Mouse (Mus musculus): ENCODE measurements at regions not wholly inside any gene's neighbourhood (a gene's known extent, or its start where the extent isn't known, plus 50 kb on each side); places are given as distances from the start of the nearest gene placed in this dataset.
"Not testable (repeated sequence)": the region's sequence is repeated elsewhere in the genome, so short reads cannot be mapped to it uniquely, and the experiment has no call there.

DNA sequence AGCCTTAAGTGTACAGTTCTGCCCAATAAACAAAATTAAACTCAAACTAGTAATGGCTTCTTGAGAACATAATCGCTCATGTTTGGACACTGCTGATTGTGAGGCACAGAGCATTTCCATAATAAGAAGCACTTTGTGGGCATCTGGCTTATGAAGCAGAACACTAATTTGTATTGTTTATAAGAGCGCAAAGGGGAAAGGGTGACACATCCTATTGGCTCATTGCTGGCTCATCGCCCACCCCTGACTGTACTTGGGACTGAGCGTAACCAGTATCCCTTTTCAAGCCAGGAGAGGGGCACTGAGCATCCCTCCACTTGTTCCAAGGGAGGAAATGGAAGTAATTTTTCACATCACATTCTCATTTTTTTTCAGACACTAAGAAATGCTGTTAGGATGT is 288.0 kb downstream of the Sfmbt2 start:
- WGBS: 93% methylated on average over 4 of the region's 4 CpGs
- no peak for DNase-seq (ENCODE audit: low spot score)

DNA sequence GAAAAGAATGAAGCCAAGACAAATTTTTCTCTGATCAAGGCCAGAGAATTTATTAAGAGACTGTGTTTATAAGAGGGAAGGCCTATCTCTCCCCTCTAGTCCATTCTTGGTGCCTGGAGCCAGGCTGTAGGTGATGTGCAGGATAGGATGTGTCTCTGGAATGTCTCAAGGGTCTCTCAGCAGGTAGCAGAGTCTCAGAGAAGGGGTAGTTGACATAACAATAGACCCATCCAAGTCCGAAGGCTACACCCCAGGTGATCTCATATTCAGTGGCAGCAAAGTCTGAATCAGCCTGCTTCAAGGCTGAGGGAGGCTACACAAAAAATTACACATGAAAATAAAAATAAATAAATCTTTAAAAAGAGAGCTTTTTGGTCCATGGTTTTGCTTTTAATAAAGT is 297.6 kb downstream of the Sfmbt2 start:
- H3K27ac ChIP-seq; H3K36me3 ChIP-seq; DNase-seq (ENCODE audit: low spot score); H3K9me3 ChIP-seq (replicated peaks); H3K4me3 ChIP-seq; H3K27me3 ChIP-seq (ENCODE audit: low read depth, poor library complexity, severe bottlenecking): not testable (repeated sequence)
- WGBS: 80% methylated on average over 1 of the region's 1 CpGs
- peaks cover 23% of the 10 kb centered on the region for H3K4me1 ChIP-seq

More for the DNA sequence above, 288.0 kb downstream of the Sfmbt2 start:
- H3K36me3 ChIP-seq: no peaks in the 10 kb centered on the region
- no peaks in the 10 kb centered on the region for H3K27me3 ChIP-seq (ENCODE audit: low read depth, poor library complexity, severe bottlenecking)
- H3K4me3 ChIP-seq: no peak overlapping the region
- no peaks in the 10 kb centered on the region for H3K4me1 ChIP-seq
- no peak overlapping the region for H3K27ac ChIP-seq
- H3K9me3 ChIP-seq (replicated peaks): no peaks in the 10 kb centered on the region

DNA sequence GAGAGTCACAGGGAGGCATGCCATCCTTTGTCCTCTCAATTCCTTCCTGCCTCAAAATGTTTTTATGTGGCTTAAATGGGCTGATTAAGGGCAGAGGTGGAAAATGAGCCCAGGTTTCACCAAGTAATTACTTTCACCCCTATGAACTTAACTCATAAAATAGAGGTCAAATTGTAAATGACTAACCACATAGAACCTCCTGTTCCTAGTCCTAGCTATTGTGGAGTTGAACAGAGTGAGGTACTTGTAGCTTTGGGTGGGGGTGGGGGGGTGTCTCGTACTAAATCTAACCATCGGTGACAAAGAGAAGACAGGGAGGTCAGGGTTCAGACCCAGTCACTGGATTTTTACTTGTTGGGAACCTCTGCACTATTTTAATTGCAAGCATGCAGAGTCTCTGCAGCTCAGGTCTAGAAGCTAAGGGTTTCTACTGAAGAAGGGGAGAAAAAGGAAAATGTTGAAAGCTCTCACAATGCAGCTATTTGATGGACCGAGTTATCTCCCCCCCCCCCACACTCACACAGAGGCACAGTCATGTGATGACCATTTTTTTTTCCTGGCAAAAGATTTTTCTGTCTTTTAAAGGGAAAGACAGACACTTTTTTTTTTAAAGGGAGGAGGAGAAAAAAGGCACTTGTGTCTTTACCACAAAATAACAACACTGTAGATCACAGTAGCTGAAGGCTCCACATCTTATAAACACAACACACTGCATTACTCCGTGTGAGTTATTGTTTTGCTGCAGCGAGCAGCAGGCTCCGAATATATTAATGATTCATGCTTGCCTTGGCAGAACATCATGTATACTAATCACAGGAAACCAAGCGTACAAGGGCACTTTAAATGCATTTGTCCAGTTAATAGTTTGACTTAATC is 300.4 kb downstream of the Sfmbt2 start:
- Histone ChIP-seq H3K9me3 (replicated peaks) (no peaks in the 10 kb centered on the region), H3K4me3 (no peak overlapping the region), H3K27ac (no peak overlapping the region), H3K36me3 (no peaks in the 10 kb centered on the region), H3K27me3 (ENCODE audit: low read depth, poor library complexity, severe bottlenecking) (no peaks in the 10 kb centered on the region), H3K4me1 (peaks cover 33% of the 10 kb centered on the region)
- 57% methylated on average over 7 of the region's 7 CpGs for WGBS
- DNase-seq (ENCODE audit: low spot score): peak; percentile 42

DNA sequence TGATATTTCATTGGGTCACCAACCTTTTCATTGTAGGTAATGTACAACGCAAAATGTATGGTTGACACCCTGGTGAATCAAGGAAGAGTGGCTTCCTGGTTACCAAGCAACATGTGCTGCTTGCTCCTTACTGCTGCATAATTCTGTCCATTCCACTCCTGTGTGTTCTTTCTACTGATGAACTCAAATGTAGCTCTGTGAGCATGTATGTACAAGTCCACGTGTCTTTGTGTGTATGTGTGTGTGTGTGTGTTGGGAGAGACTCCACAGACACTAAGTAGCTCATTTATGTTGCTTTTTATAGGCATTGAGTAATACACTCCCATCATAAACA is 301.0 kb downstream of the Sfmbt2 start:
- Histone ChIP-seq H3K9me3 (replicated peaks) (no peaks in the 10 kb centered on the region), H3K27me3 (ENCODE audit: low read depth, poor library complexity, severe bottlenecking) (no peaks in the 10 kb centered on the region), H3K4me3 (no peak overlapping the region), H3K4me1 (peaks cover 33% of the 10 kb centered on the region), H3K36me3 (no peaks in the 10 kb centered on the region), H3K27ac (no peak overlapping the region)
- WGBS: 82% methylated on average over 2 of the region's 2 CpGs
- no peak for DNase-seq (ENCODE audit: low spot score)

DNA sequence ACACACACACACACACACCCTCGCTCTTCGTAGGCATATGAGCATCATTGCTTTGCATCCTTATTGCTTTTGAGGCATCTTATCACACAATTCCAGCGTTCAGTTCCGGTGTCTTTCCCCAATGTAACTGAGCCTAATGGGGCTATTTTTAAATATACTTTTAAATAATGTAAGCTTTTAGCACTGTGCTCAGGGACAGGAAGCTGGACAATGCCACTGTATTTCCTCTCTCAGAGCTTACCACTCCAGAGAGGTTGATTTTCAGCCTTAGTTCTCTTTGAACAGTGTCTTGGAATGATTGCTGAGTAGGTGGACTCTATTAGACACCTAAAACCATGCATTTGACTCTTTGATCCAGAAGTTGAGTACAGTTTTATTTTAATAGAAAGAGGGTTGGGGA is 301.9 kb downstream of the Sfmbt2 start:
- Histone ChIP-seq H3K27ac (no peak overlapping the region), H3K4me3 (no peak overlapping the region), H3K4me1 (peaks cover 33% of the 10 kb centered on the region), H3K36me3 (no peaks in the 10 kb centered on the region), H3K27me3 (ENCODE audit: low read depth, poor library complexity, severe bottlenecking) (no peaks in the 10 kb centered on the region), H3K9me3 (replicated peaks) (no peaks in the 10 kb centered on the region)
- WGBS: 92% methylated on average over 4 of the region's 4 CpGs
- DNase-seq (ENCODE audit: low spot score): no peak

DNA sequence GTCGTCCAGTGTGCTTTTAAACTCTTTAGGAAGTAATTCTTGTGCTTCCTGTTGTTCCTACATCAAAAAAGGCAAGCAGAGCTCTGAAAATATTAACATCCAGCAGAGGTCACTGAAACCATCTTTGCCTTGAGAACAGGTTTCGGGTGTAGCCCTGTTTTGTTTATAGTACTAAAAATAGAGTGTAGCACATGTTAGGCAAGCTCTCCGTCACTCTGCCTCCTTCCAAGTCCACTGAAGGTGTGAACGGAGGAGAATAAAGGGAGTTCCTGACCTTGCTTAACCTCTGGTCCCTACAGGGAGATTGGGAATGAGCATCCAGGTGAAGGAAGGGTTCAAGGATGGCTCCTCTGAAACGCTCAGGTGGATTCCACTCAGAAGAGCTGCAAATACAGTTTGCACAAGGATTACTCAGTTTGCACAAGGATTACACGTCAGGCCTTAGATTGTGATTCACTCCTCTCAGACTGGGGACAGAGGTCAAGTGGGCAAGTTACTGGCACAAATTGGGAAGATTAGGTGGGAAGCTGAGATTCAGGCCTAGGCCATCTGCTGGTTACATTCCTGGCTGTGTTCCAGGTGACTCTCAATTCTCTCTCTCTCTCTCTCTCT is 304.5 kb downstream of the Sfmbt2 start:
- H3K27me3 ChIP-seq (ENCODE audit: low read depth, poor library complexity, severe bottlenecking): no peaks in the 10 kb centered on the region
- no peak for DNase-seq (ENCODE audit: low spot score)
- no peak overlapping the region for H3K27ac ChIP-seq
- 39% methylated on average over 6 of the region's 6 CpGs for WGBS
- H3K9me3 ChIP-seq (replicated peaks): no peaks in the 10 kb centered on the region
- H3K36me3 ChIP-seq: no peaks in the 10 kb centered on the region
- peaks cover 33% of the 10 kb centered on the region for H3K4me1 ChIP-seq
- no peak overlapping the region for H3K4me3 ChIP-seq

DNA sequence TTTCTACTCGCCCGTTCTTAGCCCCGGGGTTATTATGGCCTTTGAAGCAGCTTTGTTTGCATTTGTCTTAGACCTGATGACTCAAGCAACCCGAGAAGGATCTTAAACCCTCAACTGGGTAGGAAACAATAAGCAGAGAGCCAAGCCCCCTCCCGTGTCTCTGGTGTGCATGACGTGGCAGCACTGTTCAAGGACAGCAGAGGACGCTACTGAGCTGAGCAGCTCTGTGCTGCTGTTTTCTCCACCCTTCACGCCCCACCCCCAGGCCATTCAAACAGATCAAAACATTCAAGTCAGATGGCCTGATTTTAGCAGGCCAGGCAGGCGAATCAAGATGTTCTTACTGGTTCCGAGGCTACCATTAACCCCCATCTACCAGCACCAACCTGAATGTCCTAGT is 331.1 kb downstream of the Sfmbt2 start:
- no peak for DNase-seq (ENCODE audit: low spot score)
- Histone ChIP-seq H3K4me3 (no peak overlapping the region), H3K9me3 (replicated peaks) (no peaks in the 10 kb centered on the region), H3K4me1 (no peaks in the 10 kb centered on the region), H3K27ac (no peak overlapping the region), H3K36me3 (no peaks in the 10 kb centered on the region), H3K27me3 (ENCODE audit: low read depth, poor library complexity, severe bottlenecking) (no peaks in the 10 kb centered on the region)
- 53% methylated on average over 10 of the region's 10 CpGs for WGBS

DNA sequence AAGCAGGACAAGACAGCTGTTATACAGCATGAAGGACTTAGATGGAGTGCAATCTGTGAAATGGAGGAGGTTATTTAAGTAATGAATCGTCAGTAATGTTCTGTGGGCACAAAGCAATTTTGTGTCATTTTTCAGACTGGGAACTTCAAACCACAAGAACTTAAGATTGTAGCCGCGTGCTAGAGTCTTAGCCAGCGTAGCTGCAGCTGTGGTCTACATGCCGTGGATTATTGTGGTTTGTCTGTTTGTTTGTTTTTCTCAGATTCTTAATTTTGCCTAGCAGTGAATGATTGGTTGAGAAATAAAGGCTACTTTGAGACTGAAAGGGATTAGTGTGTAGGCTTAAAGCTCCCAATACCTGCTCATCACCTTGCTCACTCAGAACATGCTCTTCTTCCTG is 348.1 kb downstream of the Sfmbt2 start:
- WGBS: 86% methylated on average over 5 of the region's 5 CpGs
- Histone ChIP-seq H3K27me3 (ENCODE audit: low read depth, poor library complexity, severe bottlenecking) (no peaks in the 10 kb centered on the region), H3K36me3 (no peaks in the 10 kb centered on the region), H3K4me1 (no peaks in the 10 kb centered on the region), H3K27ac (no peak overlapping the region), H3K9me3 (replicated peaks) (no peaks in the 10 kb centered on the region), H3K4me3 (no peak overlapping the region)
- DNase-seq (ENCODE audit: low spot score): no peak

DNA sequence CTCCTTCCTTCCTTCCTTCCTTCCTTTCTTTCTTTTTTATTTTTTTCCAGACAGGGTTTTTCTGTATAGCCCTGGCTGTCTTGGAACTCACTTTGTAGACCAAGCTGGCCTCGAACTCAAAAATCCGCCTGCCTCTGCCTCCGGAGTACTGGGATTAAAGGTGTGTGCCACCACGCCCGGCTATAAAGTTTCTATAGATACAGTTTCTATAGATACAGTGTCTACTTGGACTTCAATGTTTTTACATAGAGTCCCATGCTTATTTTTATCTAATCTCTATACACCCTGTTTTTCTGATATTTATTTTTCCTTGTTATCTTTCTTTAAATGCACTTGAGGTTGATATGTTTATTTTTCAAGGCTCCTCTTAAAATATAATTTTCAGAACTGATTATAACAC is 364.0 kb downstream of the Sfmbt2 start:
- H3K4me1 ChIP-seq; H3K27ac ChIP-seq; H3K36me3 ChIP-seq; H3K9me3 ChIP-seq (replicated peaks); H3K27me3 ChIP-seq (ENCODE audit: low read depth, poor library complexity, severe bottlenecking); H3K4me3 ChIP-seq; DNase-seq (ENCODE audit: low spot score): not testable (repeated sequence)
- 98% methylated on average over 5 of the region's 5 CpGs for WGBS

DNA sequence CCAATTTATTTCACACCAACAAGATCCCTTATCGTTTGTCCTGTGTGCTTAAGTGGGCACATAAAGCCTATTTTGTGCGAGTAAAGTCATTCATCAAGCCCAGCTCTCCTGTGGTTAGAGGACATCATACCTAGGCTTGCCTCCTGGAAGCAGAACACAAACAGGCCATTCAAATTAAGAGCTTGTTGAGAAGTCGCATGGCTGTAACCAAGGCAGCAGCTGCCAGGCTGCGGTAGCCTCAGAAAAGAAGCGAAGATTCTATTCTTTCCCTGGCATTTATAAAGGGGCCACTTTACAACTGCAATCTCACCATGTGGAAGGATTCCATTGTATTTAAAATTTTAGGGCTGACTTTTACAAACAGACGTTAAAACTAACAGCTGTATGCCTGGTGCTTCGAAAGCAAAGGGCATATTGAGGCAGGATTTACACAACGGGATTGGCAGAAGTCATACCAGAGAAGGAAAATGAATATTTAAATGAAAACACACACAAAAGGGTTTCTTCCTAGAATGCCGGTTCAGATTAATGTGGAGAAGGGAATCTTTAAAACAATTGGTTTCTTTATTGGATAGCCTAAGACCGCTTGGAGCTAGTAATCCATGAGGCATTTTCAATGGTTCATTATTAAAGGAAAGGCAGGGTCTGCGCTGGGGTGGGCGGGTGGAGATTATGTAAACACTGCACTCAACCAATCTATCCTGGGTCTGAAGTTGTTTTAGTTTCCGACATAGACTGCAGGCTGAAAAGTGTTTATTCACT is 366.6 kb downstream of the Sfmbt2 start:
- Histone ChIP-seq H3K27me3 (ENCODE audit: low read depth, poor library complexity, severe bottlenecking) (no peaks in the 10 kb centered on the region), H3K27ac (no peak overlapping the region), H3K4me3 (no peak overlapping the region), H3K9me3 (replicated peaks) (no peaks in the 10 kb centered on the region), H3K4me1 (no peaks in the 10 kb centered on the region), H3K36me3 (no peaks in the 10 kb centered on the region)
- no peak for DNase-seq (ENCODE audit: low spot score)
- 64% methylated on average over 13 of the region's 13 CpGs for WGBS

DNA sequence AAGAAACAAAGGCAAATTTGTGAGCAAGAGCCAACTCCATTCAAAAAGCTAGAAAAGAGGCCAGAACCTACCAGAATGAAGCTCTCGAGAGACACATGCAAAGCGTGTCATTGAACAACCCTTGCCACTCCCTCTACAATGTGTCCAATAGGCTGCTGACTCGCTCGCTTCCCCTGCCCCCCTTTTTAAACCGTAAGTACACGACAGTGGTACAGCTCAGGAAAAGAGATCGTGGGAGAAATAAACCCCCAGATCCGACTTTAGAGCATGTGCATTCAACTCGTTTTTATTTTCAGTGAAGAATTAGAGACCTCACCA is 367.1 kb downstream of the Sfmbt2 start:
- DNase-seq (ENCODE audit: low spot score): no peak
- H3K27ac ChIP-seq: no peak overlapping the region
- WGBS: 79% methylated on average over 9 of the region's 9 CpGs

DNA sequence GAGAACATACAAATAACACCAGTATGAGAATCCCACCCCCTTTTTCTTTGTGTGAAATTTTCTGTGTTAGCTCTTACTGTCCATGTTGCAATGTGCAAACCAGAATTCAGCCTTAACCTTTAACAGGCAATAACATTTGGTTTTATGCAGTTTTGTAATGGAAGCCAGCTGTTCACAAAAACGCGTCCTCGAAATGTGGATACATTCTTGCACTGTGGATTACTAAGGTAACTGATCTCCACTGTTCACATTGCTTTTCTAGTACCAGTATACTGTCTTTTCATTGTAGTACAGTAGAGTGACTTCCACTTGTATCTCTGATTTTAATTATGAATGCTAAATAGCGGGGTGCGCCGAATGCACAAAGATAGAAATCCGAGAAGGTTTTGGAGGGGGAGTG is 374.8 kb downstream of the Sfmbt2 start:
- 69% methylated on average over 7 of the region's 7 CpGs for WGBS
- peaks cover 9% of the 10 kb centered on the region for H3K4me1 ChIP-seq
- H3K9me3 ChIP-seq (replicated peaks): no peaks in the 10 kb centered on the region
- no peak overlapping the region for H3K4me3 ChIP-seq
- no peak overlapping the region for H3K27ac ChIP-seq
- H3K36me3 ChIP-seq: no peaks in the 10 kb centered on the region
- no peaks in the 10 kb centered on the region for H3K27me3 ChIP-seq (ENCODE audit: low read depth, poor library complexity, severe bottlenecking)
- no peak for DNase-seq (ENCODE audit: low spot score)

More for the DNA sequence above, 367.1 kb downstream of the Sfmbt2 start:
- Histone ChIP-seq H3K4me1 (no peaks in the 10 kb centered on the region), H3K36me3 (no peaks in the 10 kb centered on the region), H3K27me3 (ENCODE audit: low read depth, poor library complexity, severe bottlenecking) (no peaks in the 10 kb centered on the region), H3K9me3 (replicated peaks) (no peaks in the 10 kb centered on the region), H3K4me3 (no peak overlapping the region)

DNA sequence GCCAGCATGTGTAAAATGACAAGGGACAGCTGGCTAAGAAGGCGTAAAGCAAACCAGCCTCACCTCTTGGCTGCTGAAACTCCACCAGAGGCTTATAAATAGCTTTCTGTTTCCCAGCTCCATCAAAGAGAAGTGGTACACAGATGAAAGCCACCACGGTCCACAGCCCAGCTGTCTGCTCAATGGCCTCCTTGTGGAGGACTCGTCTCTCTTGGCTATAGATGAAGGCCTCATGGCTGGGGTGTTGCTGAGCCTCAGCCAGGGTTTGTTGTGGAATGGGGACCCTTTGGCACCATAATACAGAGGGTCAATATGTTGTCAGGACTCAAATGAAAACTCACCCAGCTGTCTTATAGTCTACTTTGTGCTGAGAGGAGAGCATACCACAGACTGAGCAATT is 385.1 kb downstream of the Sfmbt2 start:
- H3K27ac ChIP-seq: no peak overlapping the region
- H3K9me3 ChIP-seq (replicated peaks): no peaks in the 10 kb centered on the region
- no peaks in the 10 kb centered on the region for H3K27me3 ChIP-seq (ENCODE audit: low read depth, poor library complexity, severe bottlenecking)
- no peak for DNase-seq (ENCODE audit: low spot score)
- no peaks in the 10 kb centered on the region for H3K36me3 ChIP-seq
- peaks cover 10% of the 10 kb centered on the region for H3K4me1 ChIP-seq
- WGBS: 53% methylated on average over 3 of the region's 3 CpGs
- no peak overlapping the region for H3K4me3 ChIP-seq

Data from limb, embryonic 10.5 days (tissue).